Mouse (Mus musculus) lung, postnatal 4 days (tissue): ENCODE measurements at regions not wholly inside any gene's neighbourhood (a gene's known extent, or its start where the extent isn't known, plus 50 kb on each side); places are given as distances from the start of the nearest gene placed in this dataset.

Experiments used
- DNase-seq, 2 experiments: peaks; one replicate each; pipeline ENCODE4 v3.0.0; 2021

DNA sequence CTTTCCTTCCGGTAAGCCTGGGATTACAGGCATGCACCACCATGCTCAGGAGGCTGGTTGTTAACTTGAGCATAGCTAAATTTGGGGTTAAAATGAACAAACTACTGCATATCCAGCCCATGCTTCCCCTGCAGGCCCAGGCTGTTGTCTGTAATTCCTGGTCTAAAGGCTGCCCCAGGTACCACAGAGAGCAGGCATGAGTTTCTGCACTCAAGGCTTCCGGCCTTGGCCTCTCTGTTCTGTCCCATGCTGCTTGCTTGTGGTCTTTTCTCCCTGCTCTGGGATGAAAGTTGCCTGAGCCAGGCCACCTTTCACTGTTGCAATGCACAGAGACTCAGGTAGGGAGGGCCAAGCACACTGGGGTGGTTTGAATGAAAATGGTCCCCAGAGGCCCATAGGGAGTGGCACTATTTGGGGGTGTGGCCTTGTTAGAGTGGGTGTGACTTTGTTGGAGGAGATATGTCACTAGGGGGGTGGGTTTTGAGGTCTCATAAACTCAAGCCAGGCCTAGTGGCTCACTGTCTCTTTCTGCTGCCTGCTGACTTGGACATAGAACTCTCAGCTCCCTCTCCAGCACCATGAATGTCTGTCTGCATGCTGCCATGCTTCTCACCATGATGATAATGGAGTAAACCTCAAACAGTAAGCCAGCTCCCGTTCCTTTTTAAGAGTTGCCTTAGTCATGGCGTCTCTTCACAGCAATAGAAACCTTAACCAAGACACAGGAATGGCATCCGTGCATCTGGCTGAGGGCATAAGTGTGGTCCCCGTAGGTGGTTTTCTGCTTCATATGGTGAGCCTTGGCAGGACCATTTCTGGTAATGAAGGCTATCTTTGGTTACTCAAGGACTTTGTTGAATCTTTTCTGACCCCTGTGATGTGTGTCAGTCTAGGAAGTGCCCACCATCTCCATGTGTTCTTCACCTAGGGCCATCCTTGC is 86.7 kb upstream of the Zfp366 start:
- no peak for DNase-seq

DNA sequence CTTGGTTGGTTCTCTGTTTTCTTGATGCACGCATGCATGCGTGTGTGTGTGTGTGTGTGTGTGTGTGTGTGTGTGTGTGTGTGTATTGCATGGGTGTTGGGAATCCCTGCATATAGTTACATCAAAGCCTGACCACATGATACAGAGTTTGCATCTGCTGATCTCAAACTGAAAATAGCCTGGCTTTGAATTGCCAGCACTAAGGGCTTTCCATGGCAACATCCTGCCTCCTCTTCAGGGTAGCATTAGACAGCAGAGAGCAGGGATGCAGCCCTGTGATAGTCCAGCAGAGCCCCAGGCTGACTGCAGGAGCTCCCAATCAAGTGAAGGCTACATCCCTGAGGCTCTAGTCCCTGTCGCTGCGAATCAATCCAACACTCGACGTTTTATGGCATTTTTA is 87.8 kb upstream of the Zfp366 start:
- DNase-seq, result no peak

DNA sequence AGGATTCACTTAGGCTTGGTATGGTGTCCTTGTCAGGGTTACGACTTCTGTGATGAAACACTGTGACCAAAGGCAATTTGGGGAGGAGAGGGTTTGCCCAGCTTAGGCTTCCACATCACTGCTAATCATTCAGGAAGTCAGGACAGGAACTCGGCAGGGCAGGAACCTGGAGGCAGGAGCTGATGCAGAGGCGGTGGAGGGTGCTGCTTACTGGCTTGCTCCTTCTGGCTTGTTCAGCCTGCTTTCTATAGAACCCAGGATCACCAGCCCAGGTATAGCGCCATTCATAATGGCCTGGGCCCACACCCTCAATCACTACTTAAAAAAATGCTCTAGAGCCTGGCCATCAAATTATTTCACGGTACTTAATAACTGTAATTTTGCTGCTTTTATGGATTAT is 89.6 kb upstream of the Zfp366 start:
- no peak for DNase-seq

DNA sequence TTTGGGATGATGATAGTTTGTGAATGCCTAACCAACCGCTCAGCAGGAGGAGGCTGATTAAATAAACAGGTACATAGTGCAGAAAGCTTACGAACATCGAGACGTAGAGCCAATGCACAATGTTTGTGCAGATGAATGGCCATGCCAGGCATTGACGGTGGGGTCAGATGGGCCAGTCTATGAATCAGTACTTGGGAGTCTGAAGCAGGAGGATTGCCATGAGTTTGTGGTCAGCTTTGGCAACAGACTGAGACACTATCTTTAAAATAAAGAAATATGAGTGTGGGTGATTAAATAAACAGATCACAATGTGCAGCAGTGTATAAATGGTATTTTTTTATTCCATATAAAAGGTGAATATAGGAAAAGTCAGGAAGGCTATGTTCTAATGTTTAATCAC is 90.4 kb upstream of the Zfp366 start:
- DNase-seq, result no peak

DNA sequence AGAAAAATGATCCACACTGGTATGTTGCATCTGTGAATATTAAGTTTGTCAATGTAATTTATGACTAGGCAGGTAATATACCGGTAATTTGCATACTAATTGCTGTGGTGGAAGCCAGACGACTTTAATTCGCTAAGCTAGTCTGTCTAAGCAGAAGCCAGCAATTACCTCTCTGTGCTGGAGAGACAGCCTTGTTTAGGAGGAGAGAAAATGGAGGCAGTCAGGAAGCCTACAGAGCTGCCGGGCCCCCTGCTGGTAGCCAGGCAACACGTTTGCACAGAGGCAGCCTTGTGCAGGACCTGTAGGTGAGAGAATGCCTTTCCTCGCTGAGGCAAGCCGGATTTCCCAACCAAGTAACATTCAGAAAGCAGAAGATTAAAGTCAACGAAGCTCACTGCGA is 91.4 kb upstream of the Zfp366 start:
- DNase-seq, result peak; percentile 80 to 81

DNA sequence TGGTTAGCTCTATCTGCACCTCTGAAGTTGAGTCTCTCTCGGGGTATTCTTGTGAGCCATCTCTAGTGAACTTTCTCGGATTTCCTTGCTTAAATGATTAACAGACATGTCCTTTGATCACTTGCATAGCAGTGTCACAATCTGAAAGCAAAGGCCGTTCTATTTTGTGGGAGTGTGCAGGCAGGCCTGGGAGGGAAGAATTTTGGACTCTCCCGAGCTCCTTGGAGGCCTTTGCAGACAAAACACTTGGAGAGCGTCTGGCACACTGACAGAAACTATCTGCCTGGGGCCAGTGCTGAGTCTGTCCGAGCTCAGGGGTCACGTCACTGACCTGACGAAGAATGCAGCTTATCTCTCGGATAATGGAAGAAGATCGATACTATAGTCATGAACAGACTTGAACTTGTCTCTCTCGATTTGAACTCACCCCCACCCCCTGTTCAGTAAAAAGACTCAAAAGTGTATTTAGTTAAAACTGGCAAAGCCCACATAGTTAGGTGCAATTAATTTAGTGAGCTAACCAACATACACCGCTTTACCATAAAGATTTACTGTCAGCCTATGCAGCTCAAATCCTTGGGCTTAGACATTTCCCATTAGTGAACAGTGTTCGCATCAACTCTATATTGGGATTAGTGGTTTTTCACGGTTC is 92.2 kb upstream of the Zfp366 start:
- peak in 1 of 2 experiments; percentile 49 for DNase-seq

DNA sequence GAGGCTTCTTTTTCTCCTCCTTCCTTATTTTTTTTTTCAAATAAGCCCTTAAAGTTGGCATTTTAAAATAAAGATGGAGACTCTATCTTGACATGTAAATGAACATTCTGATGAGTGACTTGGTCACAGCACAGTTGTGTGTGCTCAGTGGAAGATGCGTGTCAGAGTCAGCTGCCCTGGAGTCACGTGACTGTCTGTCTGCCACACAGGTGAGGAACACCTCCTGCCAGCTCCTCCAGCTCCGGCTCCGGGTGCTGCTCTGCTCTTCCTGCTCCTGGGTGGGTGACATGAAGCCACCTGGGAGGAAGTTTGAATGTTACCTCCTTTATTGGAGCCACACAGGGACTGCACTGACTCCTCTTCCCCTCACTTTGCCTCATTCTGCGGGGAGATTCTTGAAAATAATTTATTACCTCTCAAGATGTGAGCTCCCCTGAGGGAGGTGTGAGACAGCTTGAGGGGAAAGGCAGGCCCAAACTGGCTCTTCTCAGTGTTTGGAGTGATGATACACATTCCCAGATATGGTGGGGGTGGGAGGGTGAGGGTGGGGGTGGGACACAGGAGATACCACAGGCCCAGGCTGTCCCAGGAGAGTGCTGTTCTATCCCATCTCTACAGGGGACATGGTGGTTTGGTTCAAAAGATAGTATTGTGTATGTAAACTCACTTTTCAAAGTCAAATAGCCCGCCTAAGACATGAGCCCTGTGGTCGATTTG is 92.9 kb upstream of the Zfp366 start:
- DNase-seq, result no peak

DNA sequence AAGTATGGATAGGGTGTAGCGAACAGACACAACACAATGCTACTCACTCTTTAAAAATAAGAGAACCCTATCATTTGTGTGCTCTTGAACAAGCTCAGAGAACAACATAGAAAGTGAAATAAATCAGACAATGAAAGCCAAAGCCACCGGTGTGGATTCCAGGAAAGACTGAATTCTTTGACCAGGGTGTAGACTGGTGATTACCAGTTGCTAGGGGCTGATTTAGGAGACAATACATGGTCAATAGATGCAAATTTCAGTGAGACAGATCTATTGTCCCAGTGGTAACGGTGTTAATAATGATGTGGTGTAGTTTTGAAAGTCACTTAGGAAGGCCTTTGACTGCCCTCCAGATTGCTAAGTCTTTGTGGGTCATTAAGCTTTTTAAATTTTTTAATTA is 94.3 kb upstream of the Zfp366 start:
- DNase-seq, result no peak

DNA sequence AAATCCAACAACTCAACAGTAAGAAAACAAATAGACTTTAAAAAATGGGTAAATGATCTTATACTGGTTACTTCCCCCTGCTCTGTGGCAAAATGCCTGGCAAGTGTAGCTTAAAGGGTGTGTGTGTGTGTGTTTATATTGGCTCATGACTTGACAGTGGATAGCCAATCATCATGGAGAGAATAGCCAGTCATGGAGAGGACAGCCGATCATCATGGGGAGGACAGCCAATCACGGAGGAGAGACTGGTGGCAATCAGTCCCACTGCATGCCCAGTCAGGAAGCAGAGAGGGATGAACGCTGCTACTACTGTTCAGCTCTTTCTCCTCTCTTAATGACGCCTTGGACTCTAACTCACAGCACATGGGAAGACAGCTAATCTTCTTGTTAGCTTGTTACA is 96.3 kb upstream of the Zfp366 start:
- no peak for DNase-seq

DNA sequence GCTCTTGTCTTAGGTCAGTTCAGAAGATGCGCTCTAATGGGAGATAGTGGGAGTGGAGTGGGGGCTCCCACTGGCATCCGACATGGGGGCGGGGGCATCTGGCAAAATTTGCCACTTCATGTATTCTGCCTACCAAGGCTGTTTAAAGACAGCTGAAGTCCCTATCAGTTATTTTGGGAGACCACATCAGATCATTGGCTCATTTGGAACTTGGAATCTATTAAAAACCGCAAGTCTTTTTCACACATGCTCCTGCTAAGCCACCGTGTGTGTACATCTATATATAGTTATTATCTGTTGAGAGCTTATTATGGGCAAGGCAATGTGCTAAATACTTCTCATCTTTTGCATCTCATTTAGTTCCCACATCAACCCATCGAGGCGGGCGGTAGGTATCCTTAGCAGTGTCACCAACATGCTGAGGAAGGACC is 95.0 kb upstream of the 1700024P04Rik start:
- DNase-seq, result no peak

DNA sequence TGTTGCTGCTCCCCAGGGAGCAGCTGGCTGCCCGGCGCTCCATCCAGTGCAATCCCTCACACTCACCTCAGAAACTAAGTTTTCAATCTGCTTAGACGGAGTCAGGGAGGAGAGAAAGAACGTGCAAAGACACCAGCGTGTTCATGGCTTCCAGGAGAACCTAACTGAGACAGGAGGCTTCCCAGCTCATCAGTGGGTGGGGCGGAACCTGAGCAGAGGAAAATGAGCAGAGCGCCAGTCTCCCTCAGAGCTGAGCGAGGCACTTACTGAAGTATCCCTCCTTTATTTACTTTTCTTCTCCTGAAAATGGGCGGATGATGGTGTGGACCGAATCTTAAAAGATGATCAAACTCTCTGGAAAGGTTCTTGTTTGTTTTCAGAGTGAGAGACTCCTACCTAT is 94.3 kb upstream of the 1700024P04Rik start:
- DNase-seq, result no peak

DNA sequence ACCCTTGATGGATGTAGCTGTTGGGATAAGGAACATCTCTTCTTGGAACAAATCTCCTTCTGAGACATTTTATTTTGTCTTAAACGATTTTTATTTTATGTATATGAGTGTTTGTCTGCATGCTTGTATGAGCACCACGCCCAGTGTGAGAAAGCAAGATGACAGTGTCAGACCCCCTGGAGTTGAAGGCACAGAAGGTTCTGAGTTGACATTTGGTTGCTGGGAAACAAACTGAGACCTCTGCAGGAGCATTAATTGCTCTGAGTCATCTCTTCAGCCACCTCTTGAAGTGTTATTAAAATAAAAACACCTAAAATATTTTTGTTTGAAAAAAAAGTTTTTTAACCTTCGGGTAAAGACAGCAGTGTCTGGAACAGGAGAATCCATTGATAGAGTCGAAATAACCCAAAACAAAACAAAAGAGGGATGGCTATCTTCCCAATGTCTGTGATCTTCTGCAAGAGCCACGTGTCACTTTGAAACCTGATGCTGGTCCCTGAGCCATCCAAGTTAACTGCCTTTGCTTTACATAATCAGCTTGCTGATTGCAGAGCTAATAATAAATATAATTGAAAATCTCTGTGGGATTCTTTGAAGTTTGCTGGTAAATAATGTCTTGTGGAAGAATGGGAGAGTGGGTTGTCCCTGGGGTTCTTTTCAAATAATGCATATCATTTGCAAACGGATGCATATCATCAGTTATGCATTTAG is 92.8 kb upstream of the 1700024P04Rik start:
- no peak for DNase-seq

DNA sequence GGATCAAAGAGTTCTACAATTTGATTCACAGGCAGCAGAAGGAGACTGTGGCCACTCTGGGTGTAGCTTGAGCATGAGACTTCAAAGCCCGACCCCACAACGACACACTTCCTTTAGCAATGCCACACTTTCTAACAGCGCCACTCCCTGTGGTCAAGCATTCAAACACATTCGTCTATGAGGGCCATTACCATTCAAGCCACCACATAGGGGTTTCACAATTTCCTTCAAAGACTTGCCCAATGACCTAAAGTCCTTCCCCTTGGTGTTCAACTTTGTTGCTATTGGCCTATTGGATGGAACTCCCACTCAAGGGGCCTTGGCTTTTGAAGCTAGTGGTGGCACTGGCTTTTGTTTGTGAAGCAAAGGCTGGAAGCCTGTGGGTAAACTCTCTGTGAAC is 91.1 kb upstream of the 1700024P04Rik start:
- DNase-seq, result no peak

DNA sequence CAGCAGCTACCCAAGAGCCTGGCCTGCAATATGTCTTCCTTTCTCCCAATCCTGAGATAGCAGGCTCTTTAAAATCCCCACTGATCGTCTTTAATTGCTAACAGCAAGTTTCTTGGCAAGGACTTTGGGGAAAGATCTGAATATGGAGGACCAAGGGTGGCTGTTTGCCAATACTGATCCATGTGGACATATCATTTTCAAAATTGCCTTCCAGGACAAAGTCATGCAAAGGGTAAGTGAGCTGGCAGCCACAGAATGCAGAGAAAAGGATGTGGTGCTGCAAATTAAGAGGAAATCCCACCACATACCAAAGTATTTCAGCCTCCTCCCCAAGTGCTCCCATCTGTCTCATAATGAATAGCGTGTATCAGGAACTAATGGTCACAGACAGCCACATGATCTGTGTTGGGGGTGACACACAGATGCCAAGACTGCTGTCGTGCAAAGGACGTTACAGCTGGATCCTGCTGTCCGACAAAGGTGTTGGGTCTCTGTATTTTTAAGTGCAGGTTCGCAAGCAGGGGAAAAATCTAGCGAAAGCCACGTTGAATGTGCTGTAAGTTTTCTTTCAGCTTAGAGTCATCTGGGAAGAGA is 87.6 kb upstream of the 1700024P04Rik start:
- DNase-seq, result no peak

DNA sequence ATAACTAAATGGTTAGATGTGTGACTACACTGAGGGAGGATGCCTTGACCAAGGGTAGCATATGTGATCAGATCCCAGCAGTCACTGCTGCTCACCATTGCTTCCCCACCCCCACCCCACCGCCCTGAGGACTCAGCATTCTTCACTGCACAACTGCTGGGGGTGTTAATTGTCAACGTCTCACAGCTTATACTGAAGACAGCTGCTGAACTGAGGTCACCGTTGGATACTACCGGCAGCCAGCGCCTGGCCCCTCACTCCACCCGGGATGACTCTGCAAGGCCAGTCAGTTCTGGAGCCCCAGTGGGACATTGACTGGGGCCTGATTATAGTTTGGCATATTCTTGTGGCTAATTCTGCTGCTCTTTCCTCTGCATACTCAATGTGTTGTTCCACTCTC is 87.0 kb upstream of the 1700024P04Rik start:
- no peak for DNase-seq

DNA sequence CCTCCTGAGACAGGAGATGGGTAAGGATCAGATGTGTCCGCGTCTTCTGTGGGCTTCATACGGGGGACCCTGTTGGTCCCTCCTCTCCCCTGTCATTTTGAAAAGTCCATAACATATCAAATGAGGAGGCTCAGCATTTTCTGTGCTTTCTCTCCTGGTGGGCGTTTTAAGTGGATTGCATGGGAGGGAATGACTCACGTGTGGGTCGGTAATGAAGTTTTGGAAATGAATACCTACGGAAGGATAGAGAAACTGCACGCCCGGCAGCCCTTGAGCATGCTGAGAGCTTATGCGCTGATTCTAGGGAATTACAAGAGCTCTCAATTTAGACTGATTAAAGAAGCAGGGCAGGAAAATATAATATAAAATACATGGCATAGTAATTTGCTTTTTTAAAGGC is 85.4 kb upstream of the 1700024P04Rik start:
- DNase-seq, result no peak

DNA sequence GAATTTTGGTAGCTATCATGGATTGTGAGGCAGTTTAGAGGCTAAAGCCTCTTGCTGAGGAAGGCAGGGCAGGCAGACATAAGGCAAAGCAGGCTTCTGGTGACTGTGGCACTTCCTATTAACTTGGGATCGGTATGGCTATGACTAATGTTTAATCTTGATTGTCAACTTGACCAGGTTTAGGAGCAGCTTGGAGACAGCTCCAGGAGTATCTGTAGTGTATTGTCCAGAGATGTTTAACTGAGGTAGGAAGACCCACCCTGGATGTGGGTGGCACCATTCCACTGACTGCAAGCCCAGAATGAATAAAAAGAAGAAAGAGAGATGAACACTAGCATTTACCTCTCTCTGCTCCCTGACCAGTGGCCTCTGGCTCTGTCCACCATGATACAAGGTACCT is 83.1 kb upstream of the 1700024P04Rik start:
- no peak for DNase-seq

DNA sequence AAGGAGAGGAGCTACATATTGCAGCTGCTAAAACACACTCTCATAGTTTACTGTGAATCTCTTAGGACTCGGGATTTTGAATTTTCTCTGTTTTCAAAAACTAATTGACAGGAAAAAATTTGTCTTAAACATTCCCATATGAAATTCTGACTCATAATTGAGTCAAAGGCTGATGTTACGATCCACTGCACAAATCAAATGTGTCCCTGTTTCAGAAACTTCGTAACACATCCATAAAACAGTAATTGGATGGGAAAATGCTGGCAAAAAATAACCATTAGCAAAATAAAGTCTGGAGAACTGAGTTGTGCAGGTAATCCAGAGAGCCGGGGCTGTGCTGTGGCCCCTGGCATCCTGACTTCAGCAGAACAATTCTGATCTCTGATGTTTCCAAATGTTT is 79.1 kb upstream of the 1700024P04Rik start:
- DNase-seq, result no peak

DNA sequence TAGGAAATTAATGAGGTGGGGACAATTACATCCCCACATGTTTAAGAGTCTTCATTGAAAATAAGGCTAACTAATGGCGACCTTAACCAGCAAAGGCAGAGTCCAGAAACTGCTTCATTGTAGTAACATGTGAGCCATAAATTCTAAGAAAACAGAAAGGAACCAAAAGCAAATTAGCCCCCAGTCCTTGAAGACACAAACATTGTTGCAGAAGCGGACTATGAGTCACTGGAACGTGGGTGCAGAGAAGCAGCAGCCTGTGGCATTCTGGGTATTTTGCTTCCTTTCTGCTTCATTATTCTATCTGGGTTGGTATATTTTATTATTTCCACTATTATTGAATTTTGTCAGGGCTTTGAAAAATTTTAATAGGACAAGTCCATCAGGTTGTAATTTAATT is 78.6 kb upstream of the 1700024P04Rik start:
- no peak for DNase-seq

DNA sequence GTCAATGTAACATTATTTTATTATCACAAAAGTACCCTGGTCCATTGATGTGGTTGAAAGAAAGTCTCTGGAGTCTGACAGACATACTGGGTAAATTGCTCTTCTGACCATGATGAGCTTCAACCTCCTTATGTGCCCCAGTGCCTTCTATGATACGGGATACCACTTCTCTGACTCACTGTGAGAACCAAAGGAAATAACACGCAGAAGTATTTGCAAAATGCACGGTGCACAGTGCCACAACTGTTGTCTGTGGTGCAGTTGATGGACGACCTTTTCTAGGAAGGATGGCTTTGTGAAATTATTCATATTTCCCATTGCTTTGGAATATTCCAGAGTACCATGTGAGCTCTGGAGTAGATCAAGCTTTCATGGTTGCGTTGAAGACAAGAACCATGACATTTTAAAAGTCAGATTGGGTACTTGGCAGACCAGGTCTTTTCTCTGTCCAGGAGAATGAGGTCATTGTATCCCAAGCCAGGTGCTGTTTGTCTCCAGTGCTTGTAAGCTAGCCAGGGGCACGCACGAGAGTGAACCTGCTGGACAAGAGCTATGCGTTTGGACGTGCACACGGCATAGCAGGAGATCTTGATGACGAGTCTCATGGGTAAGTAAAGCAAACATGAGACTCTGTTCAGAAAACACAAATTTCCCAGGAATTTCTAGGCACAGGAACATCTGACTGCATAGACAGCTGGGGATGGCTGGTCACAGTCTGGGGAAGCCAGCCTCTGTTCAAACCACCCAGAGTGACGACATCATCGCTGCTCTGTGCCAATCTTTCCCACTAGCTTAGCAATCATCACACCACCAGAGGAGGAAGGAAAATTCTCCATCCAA is 74.0 kb upstream of the 1700024P04Rik start:
- DNase-seq, result peak; percentile 66 to 82

DNA sequence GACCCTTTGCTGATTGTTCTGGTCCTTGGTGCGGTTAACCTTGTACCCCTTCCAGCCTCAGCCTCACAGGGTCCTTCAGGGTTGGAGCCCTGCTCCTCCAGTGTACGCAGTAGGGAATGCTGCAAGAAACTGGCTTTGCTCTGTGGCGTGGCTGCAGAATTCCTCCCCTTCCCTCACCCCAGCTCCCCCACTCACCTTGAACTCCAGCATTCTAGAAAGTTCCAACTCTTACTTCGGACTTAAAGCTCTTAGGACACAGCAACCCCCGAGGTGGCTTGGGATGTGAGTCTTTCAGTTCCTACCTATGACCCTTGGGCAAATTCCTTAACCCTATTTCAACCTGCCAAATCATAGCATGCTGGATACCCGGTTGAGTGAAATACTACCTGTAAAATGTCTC is 73.3 kb upstream of the 1700024P04Rik start:
- DNase-seq, result no peak

DNA sequence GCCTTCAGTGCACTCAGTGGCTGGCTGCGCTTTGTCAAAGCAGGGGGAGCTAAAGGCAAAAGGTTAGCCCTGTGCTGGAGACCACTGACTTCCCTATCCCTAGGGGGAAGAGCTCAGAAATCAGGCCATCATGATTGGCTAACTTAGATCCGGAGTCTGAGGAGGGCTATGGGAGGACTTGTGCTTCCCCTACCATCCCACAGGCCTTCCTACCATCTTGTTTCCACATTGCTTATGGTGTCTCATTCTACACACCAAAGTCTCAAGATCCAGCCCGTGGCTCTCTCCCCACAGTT is 72.9 kb upstream of the 1700024P04Rik start:
- no peak for DNase-seq
